Mouse (Mus musculus): Measurements from ENCODE around the gene Gm1043. TPM values are rescaled to one million over a fixed set of nuclear protein-coding genes. Genes with fewer than 3 reads are reported as not detected.

The Gm1043 gene
- polyA plus RNA-seq, 1 experiment from 2014 or later: 1.1 TPM

GRCm38 (mm10) chr5:37213709-37214103, 128.5 kb downstream of the Gm1043 start:
- DNase-seq (ENCODE audit: low spot score): no peak
- Histone ChIP-seq H3K4me2 (ENCODE audit: low read length) (no peak overlapping the region), H3K36me3 (ENCODE audit: control insufficient read depth, insufficient read depth, low read length) (no peaks in the 10 kb centered on the region), H3K4me3 (ENCODE audit: low read depth, low read length) (no peak overlapping the region), H3K9ac (ENCODE audit: low read length) (no peak overlapping the region), H3K4me1 (ENCODE audit: control insufficient read depth, insufficient read depth, low read length) (no peaks in the 10 kb centered on the region), H3K27me3 (replicated peaks; ENCODE audit: control insufficient read depth, insufficient read depth, low read length) (no peaks in the 10 kb centered on the region), H3K9me3 (replicated peaks; ENCODE audit: control insufficient read depth, low read length) (no peaks in the 10 kb centered on the region), H3K27ac (ENCODE audit: low read depth, low read length) (no peak overlapping the region)
- WGBS: 83% methylated on average over 4 of the region's 4 CpGs
- ATAC-seq: no peak

- H3K27me3 ChIP-seq (replicated peaks; ENCODE audit: control insufficient read depth, insufficient read depth, low read length): no peaks in the 10 kb centered on the region
- ATAC-seq: no peak
- no peak overlapping the region for H3K4me2 ChIP-seq (ENCODE audit: low read length)
- no peak overlapping the region for H3K27ac ChIP-seq (ENCODE audit: low read depth, low read length)
- H3K9me3 ChIP-seq (replicated peaks; ENCODE audit: control insufficient read depth, low read length): no peaks in the 10 kb centered on the region
- H3K9ac ChIP-seq (ENCODE audit: low read length): no peak overlapping the region
- no peaks in the 10 kb centered on the region for H3K4me1 ChIP-seq (ENCODE audit: control insufficient read depth, insufficient read depth, low read length)
- no peak for DNase-seq (ENCODE audit: low spot score)
- H3K36me3 ChIP-seq (ENCODE audit: control insufficient read depth, insufficient read depth, low read length): no peaks in the 10 kb centered on the region
- no peak overlapping the region for H3K4me3 ChIP-seq (ENCODE audit: low read depth, low read length)
- 89% methylated on average over 6 of the region's 6 CpGs for WGBS
Observed at GRCm38 (mm10) chr5:37214614-37215013, 129.4 kb downstream of the Gm1043 start.

GRCm38 (mm10) chr5:37215276-37215675, 130.1 kb downstream of the Gm1043 start:
- H3K27me3 ChIP-seq (replicated peaks; ENCODE audit: control insufficient read depth, insufficient read depth, low read length): no peaks in the 10 kb centered on the region
- no peaks in the 10 kb centered on the region for H3K4me1 ChIP-seq (ENCODE audit: control insufficient read depth, insufficient read depth, low read length)
- no peak for ATAC-seq
- H3K9me3 ChIP-seq (replicated peaks; ENCODE audit: control insufficient read depth, low read length): no peaks in the 10 kb centered on the region
- 88% methylated on average over 7 of the region's 7 CpGs for WGBS
- H3K36me3 ChIP-seq (ENCODE audit: control insufficient read depth, insufficient read depth, low read length): no peaks in the 10 kb centered on the region
- H3K27ac ChIP-seq (ENCODE audit: low read depth, low read length): no peak overlapping the region
- H3K4me3 ChIP-seq (ENCODE audit: low read depth, low read length): no peak overlapping the region
- no peak for DNase-seq (ENCODE audit: low spot score)
- no peak overlapping the region for H3K4me2 ChIP-seq (ENCODE audit: low read length)
- no peak overlapping the region for H3K9ac ChIP-seq (ENCODE audit: low read length)

- Histone ChIP-seq H3K9me3 (replicated peaks; ENCODE audit: control insufficient read depth, low read length) (no peaks in the 10 kb centered on the region), H3K9ac (ENCODE audit: low read length) (no peak overlapping the region), H3K4me2 (ENCODE audit: low read length) (no peak overlapping the region), H3K27me3 (replicated peaks; ENCODE audit: control insufficient read depth, insufficient read depth, low read length) (no peaks in the 10 kb centered on the region), H3K4me1 (ENCODE audit: control insufficient read depth, insufficient read depth, low read length) (peaks cover 5% of the 10 kb centered on the region; the same call in 1 of the 2 replicates), H3K27ac (ENCODE audit: low read depth, low read length) (no peak overlapping the region), H3K4me3 (ENCODE audit: low read depth, low read length) (no peak overlapping the region), H3K36me3 (ENCODE audit: control insufficient read depth, insufficient read depth, low read length) (no peaks in the 10 kb centered on the region)
- 40% methylated on average over 5 of the region's 5 CpGs for WGBS
- ATAC-seq (no peak), DNase-seq (ENCODE audit: low spot score) (no peak)
Observed at GRCm38 (mm10) chr5:37219615-37220014, 134.4 kb downstream of the Gm1043 start.

GRCm38 (mm10) chr5:37220575-37220974, 135.4 kb downstream of the Gm1043 start:
- DNase-seq (ENCODE audit: low spot score) (no peak), ATAC-seq (no peak)
- Histone ChIP-seq H3K36me3 (ENCODE audit: control insufficient read depth, insufficient read depth, low read length) (no peaks in the 10 kb centered on the region), H3K27me3 (replicated peaks; ENCODE audit: control insufficient read depth, insufficient read depth, low read length) (no peaks in the 10 kb centered on the region), H3K27ac (ENCODE audit: low read depth, low read length) (no peak overlapping the region), H3K9ac (ENCODE audit: low read length) (no peak overlapping the region), H3K4me1 (ENCODE audit: control insufficient read depth, insufficient read depth, low read length) (peaks cover 5% of the 10 kb centered on the region; the same call in 1 of the 2 replicates), H3K9me3 (replicated peaks; ENCODE audit: control insufficient read depth, low read length) (no peaks in the 10 kb centered on the region), H3K4me3 (ENCODE audit: low read depth, low read length) (no peak overlapping the region), H3K4me2 (ENCODE audit: low read length) (no peak overlapping the region)
- WGBS: 85% methylated on average over 5 of the region's 5 CpGs

- WGBS: 32% methylated on average over 6 of the region's 6 CpGs
- H3K27me3 ChIP-seq (replicated peaks; ENCODE audit: control insufficient read depth, insufficient read depth, low read length): no peaks in the 10 kb centered on the region
- H3K9ac ChIP-seq (ENCODE audit: low read length): no peak overlapping the region
- H3K36me3 ChIP-seq (ENCODE audit: control insufficient read depth, insufficient read depth, low read length): no peaks in the 10 kb centered on the region
- H3K4me1 ChIP-seq (ENCODE audit: control insufficient read depth, insufficient read depth, low read length): peaks cover 5% of the 10 kb centered on the region; the same call in 1 of the 2 replicates
- H3K4me3 ChIP-seq (ENCODE audit: low read depth, low read length): no peak overlapping the region
- no peak overlapping the region for H3K27ac ChIP-seq (ENCODE audit: low read depth, low read length)
- ATAC-seq (no peak), DNase-seq (ENCODE audit: low spot score) (no peak)
- no peaks in the 10 kb centered on the region for H3K9me3 ChIP-seq (replicated peaks; ENCODE audit: control insufficient read depth, low read length)
- H3K4me2 ChIP-seq (ENCODE audit: low read length): no peak overlapping the region
Observed at GRCm38 (mm10) chr5:37221563-37221962, 136.4 kb downstream of the Gm1043 start.

GRCm38 (mm10) chr5:37222316-37222715, 137.1 kb downstream of the Gm1043 start:
- Histone ChIP-seq H3K27me3 (replicated peaks; ENCODE audit: control insufficient read depth, insufficient read depth, low read length) (no peaks in the 10 kb centered on the region), H3K4me2 (ENCODE audit: low read length) (no peak overlapping the region), H3K9ac (ENCODE audit: low read length) (no peak overlapping the region), H3K4me1 (ENCODE audit: control insufficient read depth, insufficient read depth, low read length) (peaks cover 5% of the 10 kb centered on the region; the same call in 1 of the 2 replicates), H3K9me3 (replicated peaks; ENCODE audit: control insufficient read depth, low read length) (no peaks in the 10 kb centered on the region), H3K36me3 (ENCODE audit: control insufficient read depth, insufficient read depth, low read length) (no peaks in the 10 kb centered on the region), H3K4me3 (ENCODE audit: low read depth, low read length) (no peak overlapping the region), H3K27ac (ENCODE audit: low read depth, low read length) (no peak overlapping the region)
- no peak for ATAC-seq
- DNase-seq (ENCODE audit: low spot score): no peak
- 48% methylated on average over 8 of the region's 8 CpGs for WGBS

- WGBS: 79% methylated on average over 1 of the region's 1 CpGs
- H3K4me3 ChIP-seq (ENCODE audit: low read depth, low read length): no peak overlapping the region
- no peaks in the 10 kb centered on the region for H3K9me3 ChIP-seq (replicated peaks; ENCODE audit: control insufficient read depth, low read length)
- no peak overlapping the region for H3K9ac ChIP-seq (ENCODE audit: low read length)
- no peaks in the 10 kb centered on the region for H3K27me3 ChIP-seq (replicated peaks; ENCODE audit: control insufficient read depth, insufficient read depth, low read length)
- no peaks in the 10 kb centered on the region for H3K36me3 ChIP-seq (ENCODE audit: control insufficient read depth, insufficient read depth, low read length)
- no peak overlapping the region for H3K27ac ChIP-seq (ENCODE audit: low read depth, low read length)
- DNase-seq (ENCODE audit: low spot score) (peak; percentile 18), ATAC-seq (no peak)
- peaks cover 5% of the 10 kb centered on the region; the same call in 1 of the 2 replicates for H3K4me1 ChIP-seq (ENCODE audit: control insufficient read depth, insufficient read depth, low read length)
- H3K4me2 ChIP-seq (ENCODE audit: low read length): no peak overlapping the region
Observed at GRCm38 (mm10) chr5:37225708-37226107, 140.5 kb downstream of the Gm1043 start.

GRCm38 (mm10) chr5:37227956-37228680, 142.9 kb downstream of the Gm1043 start:
- no peaks in the 10 kb centered on the region for H3K9me3 ChIP-seq (replicated peaks; ENCODE audit: control insufficient read depth, low read length)
- no peak overlapping the region for H3K4me2 ChIP-seq (ENCODE audit: low read length)
- DNase-seq (ENCODE audit: low spot score): no peak
- no peaks in the 10 kb centered on the region for H3K4me1 ChIP-seq (ENCODE audit: control insufficient read depth, insufficient read depth, low read length)
- no peaks in the 10 kb centered on the region for H3K27me3 ChIP-seq (replicated peaks; ENCODE audit: control insufficient read depth, insufficient read depth, low read length)
- 60% methylated on average over 6 of the region's 6 CpGs for WGBS
- no peak overlapping the region for H3K27ac ChIP-seq (ENCODE audit: low read depth, low read length)
- H3K36me3 ChIP-seq (ENCODE audit: control insufficient read depth, insufficient read depth, low read length): no peaks in the 10 kb centered on the region
- no peak for ATAC-seq
- no peak overlapping the region for H3K4me3 ChIP-seq (ENCODE audit: low read depth, low read length)
- no peak overlapping the region for H3K9ac ChIP-seq (ENCODE audit: low read length)
